Mouse (Mus musculus) neutrophil, adult 5-6 weeks (primary cell): Measurements from ENCODE around the gene Nell2. TPM values are rescaled to one million over a fixed set of nuclear protein-coding genes. Genes with fewer than 3 reads are reported as not detected.

Experiments
- ATAC-seq: fragments of 151-379, 151-347 bp; 2 replicates; pipeline ENCODE4 v1.8.0; 2017; ENCODE audit warnings: mild to moderate bottlenecking, moderate TSS enrichment; ENCODE audit not compliant: insufficient number of reproducible peaks, poor library complexity, low FRiP score, severe bottlenecking; ENCODE audit errors: extremely low read depth
- total RNA-seq: library from RNA; stranded (forward); fragments of 200-1000 nt; gene quantifications from 2 replicates; pipeline ENCODE4 v1.2.3, GENCODE M21; 2017

The Nell2 gene
- total RNA-seq, 1 experiment from 2014 or later, result not detected

DNA sequence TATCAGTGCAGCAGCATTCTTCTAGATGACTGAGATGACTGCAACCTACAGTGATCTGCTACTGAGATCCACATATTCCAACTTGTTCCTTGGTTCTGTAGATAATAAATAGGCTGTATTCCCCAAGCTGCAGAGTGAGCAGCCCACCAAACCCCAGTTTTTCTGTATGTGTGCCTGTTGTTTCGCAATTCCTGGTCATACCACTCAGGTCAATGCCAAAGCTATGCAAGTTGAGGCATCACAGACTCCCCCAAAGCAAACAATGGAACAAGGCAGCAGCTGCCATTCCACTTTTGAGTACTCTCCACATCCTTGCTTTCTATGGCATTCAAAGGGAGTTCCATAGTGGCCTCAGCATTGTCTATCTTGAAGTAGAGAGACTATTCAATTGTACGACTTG is 383.2 kb downstream of the Nell2 start:
- no peak for ATAC-seq

DNA sequence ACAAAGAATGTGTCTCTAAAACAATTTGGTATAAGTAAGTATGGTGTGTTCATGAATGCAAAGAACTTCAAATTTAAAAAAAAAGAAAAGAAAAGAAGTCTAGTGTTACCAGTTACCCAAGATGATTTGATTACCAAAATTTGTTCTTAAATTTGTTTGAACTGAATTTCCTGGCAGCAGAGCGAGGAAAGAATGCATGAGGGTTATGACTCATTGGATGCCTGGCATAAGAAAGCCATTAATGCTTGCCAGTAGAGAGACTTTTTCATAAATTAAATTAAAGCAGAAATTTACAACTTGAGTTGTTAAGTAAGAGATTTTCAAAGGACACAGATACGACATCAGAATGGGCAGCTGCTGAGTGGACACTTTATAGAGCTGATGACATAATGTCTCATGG is 384.2 kb downstream of the Nell2 start:
- ATAC-seq, result no peak

DNA sequence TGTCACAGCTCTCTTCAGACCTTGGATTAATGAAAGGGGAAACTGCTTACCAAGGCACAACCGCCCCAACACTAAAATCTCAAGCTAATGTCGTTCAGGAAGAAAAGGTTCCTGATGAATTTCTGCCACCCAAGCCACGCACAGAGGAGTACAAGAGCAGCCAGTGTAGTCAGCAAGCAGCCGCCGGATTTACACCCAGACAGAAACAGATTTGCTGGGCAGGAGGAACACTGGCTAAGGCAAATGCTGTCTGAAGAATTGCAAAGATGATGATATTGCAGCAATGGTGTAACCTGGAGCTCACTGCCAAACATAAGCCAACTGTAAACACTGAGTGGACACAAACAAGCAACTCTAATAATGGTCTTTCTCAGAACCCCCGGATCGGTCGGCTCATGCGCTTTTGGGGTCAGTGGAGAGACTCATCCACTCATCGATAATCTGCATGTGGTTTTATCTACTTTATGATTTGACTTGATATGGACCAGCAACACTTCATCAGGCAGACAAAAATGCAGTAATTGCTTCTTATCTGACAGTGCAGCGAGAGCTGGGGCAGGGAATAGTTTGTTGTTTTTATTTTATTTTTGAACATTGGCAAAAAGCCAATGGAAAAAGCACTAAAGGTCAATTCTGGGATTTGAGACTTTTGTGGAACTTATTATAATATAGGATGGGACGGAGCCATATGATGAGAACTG is 389.5 kb downstream of the Nell2 start:
- ATAC-seq, result no peak

DNA sequence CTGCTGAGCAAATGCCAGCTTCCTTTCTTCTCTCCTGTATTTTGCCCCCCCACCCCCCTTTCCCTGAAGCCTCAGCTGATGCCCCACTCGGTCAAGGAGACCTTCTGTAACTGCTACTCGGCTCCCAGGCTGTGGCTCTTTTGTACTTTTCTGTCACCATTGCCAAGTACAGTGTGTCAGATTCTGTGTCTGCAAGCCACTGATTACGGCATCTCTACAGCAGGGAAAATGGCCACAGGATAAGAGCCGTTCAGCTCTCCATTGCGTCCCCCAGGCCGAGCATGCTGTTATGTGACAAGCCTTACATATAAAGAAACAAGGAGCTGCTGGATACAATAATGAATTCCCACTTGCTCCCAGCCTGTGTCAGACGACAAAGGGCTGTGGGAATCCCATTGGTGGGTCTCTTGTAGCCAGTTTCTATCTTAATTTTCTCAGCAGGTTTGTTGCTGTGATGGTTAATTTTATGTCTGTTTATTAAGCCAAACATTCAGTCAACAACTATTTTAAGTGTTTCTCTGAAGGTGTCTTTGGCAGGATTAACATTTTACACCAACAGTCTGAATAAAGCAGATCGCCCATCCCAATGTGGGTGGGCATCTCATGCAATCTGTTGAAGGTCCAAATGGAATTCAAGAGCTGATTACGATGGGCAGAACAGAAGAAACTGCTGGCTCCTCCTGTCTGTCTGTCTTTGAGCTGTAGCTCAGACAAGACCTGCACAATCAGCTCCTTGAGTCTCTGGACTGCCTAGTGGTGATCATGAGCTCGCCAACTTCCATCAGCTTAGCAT is 391.1 kb downstream of the Nell2 start:
- ATAC-seq, result no peak

DNA sequence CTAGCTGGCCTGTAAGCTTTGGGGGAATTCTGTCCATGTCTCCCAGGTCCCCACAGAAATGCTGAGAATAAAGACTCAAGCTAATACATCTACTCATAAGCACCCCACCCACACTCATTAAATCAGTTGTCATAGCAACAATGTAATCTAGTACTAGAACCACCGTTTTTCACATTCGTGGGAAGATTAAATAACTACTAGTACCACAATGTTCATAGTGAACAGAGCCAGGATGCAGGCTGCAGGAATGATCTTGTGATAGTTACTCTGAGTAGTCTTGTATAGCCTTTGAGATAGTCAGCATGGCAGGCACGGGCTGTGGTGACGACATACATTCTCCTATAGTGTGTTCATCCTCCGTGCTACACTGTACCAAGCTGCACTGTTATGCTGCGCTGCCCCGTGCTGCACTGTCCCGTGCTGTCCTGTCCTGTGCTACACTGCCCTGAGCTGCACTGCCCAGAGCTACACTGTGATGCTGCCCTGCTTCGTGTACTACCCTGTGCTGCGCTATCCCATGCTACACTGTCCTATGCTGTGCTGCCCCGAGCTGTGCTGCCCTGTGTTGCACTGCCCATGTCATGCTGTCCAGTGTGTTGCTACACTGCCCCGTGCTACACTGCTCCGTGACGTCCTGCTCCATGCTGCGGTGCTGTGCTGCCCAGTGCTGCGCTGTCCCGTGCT is 392.3 kb downstream of the Nell2 start:
- ATAC-seq, result no peak

DNA sequence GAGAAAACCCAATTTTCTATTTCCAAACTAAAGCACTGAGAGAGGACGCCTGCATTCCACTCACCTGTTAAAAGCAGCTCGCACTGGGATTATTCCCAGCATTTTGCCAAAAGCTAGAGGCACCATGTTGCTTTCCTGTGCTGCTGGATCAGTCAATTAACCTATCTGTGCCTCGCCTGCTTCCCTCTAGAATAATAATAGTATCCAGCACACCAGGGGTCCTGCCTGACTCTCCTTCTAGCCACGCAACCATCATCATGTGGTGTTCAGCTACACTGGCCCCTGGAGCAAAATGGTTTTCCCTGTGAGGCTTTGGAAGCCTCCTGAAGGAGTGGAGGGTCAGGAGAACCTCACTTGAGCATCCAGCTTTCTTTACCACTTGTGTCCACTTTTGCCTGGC is 397.0 kb downstream of the Nell2 start:
- no peak for ATAC-seq

DNA sequence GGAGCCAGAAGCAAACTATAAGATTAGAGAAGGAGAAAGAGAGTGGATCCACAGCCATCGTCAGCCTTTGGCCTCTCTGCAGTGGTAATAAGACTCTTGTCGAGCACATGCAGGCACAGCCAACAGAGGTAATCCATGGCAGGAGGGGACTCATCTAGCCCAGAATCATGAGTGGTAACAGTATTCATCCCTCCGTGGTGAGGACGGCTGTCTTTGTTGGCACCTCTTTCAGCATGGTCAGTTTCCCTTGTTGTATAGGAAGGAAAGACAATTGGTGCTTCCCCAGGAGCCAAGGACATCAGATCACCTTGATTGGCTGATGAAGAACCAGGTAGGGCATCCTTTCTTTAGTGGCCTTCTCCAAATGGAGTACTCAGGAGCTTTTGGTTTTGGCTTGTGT is 419.7 kb downstream of the Nell2 start:
- ATAC-seq, result no peak

DNA sequence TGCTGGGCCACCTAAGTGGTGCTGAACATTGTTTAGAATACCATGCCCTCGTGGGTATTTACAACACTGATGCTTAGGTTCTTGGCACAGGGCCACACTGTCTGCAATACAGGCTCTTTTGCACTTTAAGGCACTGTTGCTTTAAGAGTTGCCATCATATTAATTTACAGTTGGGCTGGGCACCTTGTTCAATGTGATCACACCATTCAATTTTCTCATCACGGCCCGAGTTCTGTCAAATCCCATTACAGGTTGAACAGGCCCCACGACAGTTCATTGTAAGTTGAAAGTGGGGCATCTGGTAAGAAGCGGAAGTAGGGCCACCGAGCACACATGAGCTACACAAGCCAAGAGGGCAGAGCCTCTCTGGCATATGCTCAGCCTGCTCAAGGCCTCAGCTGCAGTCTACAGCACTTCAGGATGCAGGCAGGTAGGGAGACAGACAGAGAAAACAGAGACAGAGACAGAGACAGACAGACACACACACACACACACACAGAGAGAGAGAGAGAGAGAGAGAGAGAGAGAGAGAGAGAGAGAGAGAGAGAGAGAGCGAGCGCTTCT is 421.0 kb downstream of the Nell2 start:
- ATAC-seq, result no peak

DNA sequence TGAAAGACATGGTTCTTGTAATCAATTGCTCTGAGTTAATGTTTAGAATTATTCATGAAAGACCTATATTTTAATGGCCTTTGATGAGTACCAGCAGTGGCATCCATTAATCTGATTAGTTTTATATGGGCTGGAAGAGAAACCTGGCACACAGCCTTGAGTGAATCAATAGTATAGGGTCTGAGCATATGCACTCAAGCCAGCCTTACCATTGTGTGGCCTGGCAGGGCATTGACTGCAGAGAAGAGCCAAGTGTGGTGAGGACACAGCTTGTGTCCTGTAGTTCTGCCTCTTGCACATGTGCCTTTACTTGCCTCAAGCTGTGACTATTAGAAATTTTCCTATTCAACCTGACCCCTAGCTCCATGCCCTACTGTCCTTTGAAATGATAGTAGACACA is 426.8 kb downstream of the Nell2 start:
- no peak for ATAC-seq

DNA sequence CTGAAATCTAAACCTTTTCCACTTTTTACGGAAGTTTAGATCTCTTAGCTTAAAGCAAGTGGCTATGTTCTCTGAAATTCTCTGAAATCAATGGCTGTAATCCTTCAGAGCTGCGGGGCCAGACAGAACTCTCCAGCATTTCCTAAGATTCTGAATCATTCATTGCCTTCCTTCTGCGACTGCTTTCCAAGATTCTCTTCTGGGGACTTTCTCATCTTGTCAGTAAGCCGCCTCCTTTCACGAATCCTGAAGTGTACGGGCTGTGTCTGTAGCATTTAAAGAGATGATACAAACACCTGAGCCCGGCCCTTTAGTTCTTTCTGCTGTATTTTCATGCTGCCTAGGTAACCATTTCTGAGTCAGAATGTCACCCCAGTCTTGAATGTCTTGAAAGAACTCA is 428.2 kb downstream of the Nell2 start:
- no peak for ATAC-seq

DNA sequence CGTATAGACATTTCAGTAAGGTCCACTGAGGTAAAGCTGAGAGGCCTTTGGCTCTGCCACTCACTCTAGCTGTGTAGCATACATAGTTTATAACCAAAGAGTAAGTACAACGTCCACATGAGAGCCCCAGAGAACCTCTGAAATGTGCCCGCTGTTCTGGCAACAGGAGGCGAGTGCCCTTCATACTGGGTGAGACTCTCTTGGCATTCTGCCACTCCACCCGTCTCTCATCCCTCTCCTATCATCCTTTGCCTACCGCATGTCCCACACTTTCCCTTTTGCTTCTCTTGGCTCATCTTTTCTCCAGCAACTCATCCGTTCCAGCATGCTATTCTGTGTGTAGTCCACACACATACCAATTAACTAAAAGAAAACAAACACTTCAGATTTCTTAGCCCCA is 442.4 kb downstream of the Nell2 start:
- no peak for ATAC-seq

DNA sequence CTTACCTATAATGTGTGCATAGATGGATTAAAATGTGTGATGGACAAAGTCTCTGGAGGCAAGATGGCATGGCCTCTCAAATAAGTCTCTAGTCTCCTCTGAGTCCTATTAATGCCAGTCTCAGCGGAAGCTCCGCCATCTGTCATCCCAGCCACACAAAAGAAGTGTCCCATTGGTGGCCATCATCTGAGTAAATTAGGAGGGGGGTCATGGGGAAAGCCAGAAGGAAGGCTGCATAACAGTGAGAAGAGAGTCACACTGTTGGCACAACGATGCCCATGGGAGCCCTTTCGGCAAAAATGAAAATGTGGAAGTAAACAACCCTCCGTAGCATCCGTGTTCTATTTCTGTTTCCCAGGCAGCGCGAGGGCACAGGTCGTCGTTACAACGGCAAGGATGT is 446.7 kb downstream of the Nell2 start:
- no peak for ATAC-seq

DNA sequence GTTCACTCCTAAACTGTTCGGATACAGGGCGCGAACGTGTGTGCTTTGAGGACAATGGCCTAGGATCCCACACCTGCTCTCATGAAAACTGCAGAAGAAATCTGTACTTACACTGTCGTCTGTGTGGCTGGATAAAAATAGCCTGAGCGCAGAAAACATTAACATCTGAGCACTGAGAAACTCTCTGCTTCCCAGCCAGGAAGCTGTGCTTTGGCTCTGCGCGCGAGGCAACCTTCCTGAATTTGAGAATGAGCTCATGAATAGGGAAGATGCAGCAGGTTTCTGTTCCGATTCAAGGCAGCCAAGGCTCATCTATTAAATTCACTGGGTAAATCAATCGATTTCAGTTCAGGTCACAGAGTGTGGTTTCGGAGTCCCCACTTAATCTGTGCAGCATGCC is 453.0 kb downstream of the Nell2 start:
- ATAC-seq, result no peak

DNA sequence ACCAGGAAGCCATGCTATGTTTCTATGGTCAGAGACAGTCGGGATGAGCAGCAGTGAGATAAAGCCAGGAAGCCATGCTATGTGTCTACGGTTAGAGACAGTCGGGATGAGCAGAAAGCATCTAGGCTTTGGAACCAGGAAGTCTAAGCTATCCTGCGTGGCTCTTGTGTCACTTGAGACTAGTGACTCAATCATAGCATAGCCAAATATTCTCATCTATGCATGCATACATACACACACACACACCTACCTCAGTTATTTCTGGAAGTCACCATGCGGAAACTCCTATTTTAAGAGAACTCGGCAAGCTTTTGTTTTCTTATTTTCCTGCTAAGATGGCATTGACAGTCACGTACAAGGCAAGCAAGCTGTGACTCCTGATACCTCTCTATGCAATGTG is 457.5 kb downstream of the Nell2 start:
- ATAC-seq, result no peak

DNA sequence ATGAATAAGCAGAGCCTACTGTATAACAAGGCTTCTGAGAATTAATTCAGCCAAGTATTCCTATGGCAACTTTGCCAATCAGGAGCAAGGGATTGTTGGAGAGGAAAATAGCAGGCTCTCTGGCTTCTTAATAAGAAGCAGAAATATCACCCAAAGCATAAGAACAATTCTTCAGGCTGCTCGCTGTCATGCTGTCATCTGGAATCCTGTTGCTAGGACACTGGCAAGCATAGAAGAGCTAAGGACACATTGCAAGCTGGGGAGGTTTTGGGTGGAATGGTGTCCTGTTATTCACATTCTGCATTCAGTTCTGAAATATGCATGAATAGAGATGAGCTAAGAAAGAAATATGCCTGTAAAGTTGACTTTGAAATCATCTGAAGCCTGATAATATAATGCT is 459.6 kb downstream of the Nell2 start:
- ATAC-seq, result no peak

DNA sequence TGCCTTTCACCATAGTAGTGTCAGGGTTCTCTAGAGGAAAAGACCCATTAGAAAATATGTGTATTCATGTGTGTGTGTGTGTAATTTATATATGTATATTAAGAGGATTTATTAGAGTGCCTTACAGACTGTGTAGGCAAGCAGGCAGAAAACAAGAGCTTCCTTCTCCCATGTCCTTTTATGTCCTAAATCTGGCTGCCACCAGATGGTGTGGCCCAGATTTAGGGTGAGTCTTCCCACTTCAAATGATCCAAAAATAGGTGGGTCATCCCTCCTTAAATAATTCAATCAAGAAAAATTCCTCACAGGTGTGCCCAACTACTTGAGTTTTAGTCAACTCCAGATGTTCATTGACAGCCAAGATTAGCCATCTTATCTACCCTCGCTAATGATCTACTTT is 460.3 kb downstream of the Nell2 start:
- no peak for ATAC-seq

DNA sequence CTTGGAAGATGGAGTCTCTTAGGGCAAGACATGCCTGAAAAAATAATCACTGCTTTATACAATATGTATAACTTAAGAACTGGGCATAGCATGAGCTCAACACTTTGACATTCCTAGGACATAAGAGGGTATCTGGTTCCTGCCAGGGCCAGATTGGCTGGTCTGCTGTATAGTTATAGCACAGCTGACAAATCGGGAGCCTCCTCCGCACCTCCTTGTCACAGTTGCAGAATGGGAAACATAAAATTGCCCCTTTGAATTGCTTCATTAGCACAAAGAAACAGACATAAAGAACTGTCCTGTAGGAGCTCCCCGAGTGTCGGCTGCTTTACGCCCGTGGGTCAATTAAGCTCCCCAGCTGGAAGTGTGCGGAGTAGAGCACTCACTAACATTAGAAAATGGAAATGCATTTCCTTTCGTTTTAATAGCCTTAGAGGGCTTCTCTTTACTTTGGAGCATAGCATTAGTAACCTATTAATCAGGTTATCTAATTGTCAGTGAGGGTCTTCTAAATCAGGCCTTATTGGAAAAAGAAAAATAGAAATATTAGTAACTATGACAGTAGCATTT is 473.2 kb downstream of the Nell2 start:
- no peak for ATAC-seq

DNA sequence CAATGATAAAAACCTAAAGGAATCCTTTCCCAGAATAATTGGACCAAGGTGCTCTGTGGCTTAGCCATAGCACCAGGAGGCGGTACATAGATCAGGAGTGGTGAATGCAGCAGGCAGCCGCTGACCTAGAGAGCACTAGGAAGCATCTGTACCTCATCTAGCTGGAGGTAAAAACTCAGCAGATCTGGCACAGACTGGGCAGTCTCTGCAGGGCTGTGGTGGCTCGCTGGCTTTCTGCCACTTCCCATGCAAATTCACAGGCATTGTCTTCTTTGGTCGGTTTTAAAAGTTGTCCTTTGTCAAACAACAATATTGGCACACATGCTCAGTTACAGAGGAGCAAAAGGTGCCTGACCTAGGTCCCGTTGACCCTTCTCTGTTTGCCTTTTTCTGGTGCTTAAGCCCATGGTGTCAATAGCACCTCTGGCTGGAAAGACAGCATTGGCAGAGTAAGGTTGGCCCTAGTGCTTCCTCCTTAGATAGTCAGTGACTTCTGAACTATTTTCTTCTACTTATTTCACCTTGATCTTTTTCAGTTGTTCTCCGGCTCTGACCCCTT is 479.1 kb downstream of the Nell2 start:
- no peak for ATAC-seq

DNA sequence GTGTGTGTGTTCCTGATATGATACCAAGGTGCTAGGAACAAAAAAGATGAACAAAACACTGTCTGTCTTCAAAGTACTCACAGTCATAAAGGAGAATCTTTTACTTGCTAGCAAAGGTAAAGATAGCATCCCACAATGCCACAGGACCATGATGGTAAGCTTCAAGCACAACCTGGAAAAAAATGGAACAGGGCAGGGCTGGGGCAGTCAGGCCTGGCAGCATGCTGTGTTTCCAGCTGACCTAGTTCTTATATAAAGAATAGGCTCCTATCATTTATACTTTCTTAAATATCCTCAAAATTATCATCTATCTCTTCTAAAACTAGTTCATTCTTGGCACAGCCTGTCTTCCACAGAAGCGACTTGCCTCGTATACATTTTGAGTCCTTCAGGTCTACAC is 480.9 kb downstream of the Nell2 start:
- ATAC-seq, result no peak
